Mouse (Mus musculus): Measurements from ENCODE around the gene Klhl32. TPM values are rescaled to one million over a fixed set of nuclear protein-coding genes. Genes with fewer than 3 reads are reported as not detected.
"Not testable (repeated sequence)": the region's sequence is repeated elsewhere in the genome, so short reads cannot be mapped to it uniquely, and the experiment has no call there.

Gene Klhl32
- total RNA-seq, 2 experiments from 2014 or later = 5.0 to 5.9 TPM

DNA sequence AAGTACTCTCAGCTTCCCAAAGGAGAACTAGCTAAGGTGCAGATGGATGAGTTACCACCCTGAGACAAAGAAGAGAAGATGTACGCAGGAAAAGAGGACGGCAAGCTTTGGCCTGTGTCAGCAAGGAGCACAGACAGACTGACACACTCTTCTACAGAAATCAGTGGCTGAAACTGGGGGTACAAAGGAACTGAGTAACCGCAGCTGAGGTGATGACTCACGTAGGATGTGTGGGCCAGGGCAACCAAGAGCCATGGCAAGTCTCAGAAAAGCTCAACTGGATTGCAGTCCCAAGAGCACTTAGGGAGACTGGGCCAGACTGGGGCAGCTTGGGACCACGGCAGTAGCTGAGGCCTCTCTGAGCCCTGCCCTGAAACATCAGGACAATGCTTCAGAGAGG is 53.6 kb downstream of the Klhl32 start:
- no peak for DNase-seq (ENCODE audit: low spot score in 2 of 2)

DNA sequence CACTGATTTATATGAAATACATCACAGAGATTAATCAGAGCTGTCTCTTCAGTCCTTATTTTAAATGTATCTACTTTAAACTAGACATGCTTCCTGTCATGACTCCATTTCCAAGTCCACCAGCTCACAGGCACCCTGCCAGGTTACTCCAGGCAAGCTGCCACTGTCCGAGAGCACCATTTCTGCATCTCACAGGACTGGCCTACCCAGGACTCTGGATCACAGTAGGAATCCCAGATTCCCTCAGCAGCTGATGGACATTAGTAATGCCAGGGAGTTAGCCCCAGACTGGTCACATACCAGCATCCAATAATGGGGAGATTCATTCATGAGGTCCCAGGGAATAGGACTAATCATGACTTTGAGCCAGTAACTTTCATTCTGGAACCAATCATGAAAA is 54.7 kb downstream of the Klhl32 start:
- DNase-seq (ENCODE audit: low spot score in 2 of 2) = peak in 1 of 2 experiments; percentile 30

DNA sequence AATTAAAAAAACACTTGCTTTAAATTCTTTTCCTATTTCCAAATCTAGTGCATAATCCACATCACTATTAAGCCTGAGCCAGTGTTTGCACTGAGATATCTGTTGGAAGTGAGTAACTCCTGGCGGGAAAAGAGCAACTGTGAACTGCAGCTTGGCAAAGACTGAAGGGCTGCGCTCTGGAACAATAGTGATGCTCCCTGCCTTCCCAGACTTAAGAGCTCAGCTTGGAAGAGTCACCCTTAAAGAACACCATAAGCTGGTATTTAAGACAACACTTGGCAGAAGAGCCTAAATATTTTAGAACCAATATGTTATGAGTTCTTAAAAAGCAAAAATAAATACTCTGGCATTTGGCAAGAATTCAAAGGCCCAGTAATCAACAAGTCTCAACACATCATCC is 55.7 kb downstream of the Klhl32 start:
- no peak for DNase-seq (ENCODE audit: low spot score in 2 of 2)

DNA sequence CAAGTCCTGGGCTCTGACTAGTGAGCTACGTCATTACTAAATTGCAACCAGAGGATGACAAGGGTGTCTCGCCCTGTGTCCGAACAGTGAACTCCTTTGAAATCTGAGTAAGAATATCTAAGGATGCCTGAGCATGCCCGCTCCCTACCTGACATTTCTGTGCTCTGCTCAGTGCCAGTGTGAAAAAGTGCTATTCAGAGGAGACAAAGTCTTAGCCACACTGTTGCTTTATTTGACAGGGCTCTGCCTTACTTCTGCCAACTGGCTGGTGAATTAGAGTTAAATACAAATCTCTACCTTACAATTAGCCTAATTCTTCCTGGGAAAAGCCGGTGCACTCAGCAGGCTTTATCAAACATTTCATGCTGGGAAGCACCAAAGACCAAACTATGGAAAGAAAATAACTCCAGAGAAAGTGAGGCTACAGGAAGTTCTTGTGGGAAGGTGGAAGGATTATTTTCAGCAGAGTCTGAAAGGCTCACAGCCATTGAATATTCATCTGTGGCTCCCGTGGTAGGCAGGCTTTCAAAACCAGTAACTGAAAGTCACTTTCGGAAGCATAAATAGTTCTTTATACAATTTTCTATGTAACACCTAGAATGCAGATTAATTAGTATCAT is 57.1 kb downstream of the Klhl32 start:
- DNase-seq (ENCODE audit: low spot score in 2 of 2) = no peak

DNA sequence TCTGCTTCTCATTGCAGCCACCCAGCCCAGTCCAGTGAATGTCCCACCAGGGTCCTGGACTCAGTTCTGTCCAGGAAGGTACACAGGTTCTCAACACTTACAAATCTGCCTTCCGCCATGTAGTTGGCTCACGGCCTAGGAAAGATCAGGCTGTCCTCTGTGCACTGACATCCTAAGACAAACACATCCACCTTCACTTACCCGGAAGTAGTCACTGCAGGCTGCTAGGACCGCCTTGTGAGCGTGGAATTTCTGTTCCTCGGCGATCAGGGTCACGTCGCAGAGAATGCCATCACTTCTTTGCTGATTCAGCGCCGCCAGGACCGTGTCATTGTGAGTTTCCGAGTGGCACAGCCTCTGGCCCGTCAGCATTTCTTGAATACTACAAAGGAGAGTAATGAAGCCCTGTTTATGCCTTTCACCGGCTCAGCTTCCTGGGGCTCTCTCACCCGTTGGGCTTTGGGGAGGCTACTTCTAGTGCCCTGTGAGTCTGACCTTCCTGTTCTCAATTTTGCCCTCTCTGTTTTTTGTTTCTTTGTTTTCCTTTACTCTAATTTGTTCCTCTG is 58.4 kb downstream of the Klhl32 start:
- DNase-seq (ENCODE audit: low spot score in 2 of 2) = no peak

DNA sequence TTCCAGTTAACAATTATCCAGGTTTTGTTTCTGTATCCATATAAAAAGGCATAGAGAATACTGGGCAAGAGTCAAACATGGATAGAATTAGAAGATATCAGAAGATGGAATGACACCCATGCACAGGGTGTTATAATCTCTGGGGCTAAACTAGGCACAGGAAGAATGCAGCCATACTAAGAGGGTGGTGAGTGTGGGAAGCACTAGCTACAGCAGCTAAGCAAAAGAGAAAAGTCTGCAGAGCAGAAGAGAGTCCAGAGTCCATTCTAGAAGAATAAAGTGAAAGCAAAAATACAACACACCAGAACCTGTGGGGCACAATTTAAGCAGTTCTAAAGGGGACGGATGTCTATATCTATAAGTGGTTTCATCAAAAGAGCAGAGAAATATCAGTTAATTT is 61.6 kb downstream of the Klhl32 start:
- DNase-seq (ENCODE audit: low spot score in 2 of 2) = no peak

DNA sequence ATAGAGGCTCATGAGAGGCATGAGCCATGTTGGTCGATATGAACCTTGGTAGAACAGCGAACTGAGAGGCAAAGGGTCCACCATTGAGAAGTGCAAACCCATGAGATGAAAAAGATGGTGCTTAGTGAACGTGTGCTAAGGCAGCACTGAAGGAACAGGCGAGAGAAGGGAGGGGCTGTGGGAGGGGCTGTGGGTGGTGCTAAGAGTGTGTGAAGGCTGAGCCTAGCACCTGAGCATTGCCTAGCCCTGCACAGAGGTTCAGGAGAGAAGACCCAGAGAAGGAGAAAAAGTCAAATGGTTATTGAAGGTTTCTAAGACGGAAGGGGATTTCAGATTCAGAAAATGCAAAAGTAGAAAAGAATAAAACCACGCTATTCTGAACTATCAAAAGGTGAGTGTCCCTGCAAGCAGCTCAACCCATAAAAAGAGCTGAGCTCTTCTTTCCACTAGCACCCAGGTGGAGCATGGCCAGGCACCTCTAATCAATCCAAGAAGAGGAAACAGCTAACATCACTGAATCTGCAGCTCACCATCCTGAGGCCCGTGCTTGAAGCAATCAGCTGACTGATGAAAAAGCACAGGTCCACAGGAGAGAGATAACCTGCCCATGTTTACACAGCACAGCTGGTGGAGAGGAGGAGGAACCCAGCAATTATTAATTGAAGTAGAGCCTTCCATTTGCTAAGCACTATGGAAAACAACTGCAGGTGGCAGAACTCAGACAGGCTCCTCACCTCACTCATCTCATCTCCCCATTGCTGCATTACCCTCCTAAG is 65.0 kb downstream of the Klhl32 start:
- no peak for DNase-seq (ENCODE audit: low spot score in 2 of 2)

DNA sequence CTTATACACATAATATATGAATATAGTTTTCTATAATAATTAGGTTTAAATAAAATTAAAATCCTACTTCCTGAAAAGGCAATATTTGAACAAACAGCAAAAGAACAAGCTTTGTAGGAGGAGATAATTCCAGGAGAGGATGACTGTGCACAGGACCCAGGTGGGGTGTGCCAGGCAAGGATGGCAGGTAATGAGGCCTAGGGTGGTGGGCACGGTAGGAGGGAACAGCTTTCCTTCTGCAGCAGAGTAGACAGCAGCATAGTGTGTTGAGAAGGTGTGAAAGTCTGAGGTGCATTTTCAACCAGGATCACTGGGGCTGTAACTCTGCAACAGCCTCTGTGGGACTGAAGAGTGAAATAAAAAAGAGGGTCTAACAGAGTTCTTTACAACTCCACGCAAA is 85.0 kb downstream of the Klhl32 start:
- no peak for DNase-seq (ENCODE audit: low spot score in 2 of 2)

DNA sequence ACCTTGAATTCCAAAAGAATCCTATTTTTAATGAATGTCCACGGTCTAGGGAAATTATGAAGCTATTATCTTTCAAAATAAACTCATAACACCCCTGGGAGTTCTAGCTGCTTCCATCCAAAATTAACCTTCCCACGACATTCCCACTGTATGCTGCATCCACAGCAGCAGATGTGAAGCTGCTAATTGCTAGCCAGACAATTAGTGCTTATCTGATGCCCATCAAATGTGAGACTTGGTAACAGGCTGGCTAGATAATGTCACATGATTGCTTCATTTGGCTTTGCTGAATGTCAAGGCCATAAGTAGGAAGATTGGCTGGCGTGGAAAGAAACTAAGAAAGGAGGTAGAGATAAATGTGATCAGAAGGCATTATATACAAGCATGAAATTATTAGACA is 85.5 kb downstream of the Klhl32 start:
- DNase-seq (ENCODE audit: low spot score in 2 of 2) = no peak

DNA sequence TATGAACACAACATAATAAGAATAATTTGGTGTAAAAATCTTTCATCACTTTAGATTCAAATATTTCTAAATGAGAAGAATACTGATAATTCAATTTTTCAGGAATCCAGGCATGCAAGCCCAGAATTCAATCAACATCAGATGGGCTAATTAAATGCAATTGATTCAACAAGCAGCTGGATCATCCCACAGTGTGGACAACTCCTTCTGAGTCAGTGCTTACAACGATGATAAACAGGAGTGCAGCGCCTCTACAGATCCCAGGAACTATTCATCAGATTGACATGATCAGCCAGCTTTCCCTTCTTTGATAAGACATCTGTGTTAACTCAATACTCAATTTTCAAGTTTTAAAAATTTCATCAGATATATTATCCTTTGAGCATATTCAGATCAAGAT is 86.4 kb downstream of the Klhl32 start:
- no peak for DNase-seq (ENCODE audit: low spot score in 2 of 2)

DNA sequence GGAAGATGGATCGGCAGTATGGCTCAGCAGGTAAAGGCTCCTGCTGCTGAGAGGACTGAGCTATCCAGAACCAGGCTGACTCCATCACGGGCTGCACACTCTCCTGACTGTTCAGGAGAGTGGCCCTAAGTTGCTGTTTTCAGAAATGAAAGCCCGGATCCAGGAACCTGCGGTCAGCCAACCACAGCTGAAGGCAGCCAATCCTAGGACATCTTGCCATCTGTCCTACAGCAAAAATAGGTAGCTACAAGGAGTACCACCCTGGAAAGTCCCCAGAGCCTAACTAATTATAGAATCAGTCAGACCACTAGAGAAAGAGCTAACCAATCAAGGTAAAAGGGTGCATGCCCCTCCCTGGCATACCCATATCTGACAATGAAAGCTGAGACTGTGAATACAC is 87.5 kb downstream of the Klhl32 start:
- DNase-seq (ENCODE audit: low spot score in 2 of 2) = no peak

DNA sequence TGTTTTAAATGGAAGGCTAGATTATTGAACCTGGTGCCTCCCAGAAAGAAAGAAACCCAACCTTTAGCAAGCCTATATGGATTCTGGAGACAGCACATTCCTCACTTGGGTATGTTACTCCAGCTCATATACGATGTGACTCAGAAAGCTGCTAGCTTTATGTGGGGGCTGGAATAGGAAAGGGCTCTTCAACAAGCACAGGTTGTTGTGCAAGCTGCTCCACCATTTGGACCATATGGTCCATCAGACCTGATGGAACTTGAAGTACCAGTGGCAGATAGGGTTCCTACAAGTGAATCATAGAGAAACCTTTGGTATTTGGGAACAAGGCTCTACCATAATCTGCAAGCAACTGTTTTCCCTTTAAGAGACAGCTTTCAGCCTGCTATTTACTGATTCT is 92.0 kb downstream of the Klhl32 start:
- DNase-seq (ENCODE audit: low spot score in 2 of 2) = no peak

DNA sequence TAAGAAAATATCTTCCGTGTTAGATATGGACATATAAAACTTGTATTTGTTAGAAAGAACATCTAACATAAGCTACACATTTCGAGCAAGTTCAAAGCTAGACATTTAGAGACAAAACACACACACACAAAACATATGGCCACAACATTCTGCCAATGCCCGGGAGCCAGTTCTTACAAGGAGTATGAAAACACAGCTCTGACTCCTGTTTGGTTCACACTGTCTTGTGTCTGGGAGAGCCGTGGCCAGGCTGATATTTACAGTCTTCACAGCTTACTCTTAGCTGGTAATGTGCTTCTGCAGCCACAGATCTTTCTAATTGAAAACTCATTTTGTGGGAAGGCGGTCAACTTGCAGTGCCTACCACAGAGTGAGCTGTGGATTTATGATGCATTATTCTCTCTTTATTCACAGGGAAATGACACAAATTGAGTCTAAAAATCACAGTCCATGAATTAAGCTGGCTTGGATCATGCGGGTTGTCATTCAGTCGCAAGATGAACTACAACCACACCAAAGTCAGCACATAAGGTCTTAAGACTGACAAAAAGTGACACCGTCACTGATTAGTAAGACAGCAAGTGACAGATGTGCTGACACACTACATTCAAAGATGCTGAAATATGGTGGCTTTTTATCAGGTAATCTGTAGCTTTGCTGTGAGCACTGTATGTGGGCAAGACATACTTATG is 98.3 kb downstream of the Klhl32 start:
- no peak for DNase-seq (ENCODE audit: low spot score in 2 of 2)

DNA sequence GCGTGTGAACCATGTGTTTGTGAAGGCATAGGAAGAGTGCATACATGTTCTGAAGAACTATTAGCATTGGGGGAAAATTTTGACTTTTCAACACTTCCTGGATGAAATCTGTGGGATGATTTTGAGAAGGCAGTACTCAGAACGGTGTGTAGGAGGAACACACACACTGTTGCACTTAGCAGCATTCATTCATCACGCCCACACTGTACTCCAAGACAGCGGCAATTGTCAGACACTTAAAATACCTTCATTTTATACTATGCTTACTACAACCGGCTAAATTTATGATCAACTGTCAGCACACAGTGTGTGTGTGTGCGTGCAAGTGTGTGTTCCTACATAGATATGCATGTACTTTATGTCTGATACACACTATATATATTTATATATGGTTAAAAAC is 113.8 kb downstream of the Klhl32 start:
- no peak for DNase-seq (ENCODE audit: low spot score in 2 of 2)

DNA sequence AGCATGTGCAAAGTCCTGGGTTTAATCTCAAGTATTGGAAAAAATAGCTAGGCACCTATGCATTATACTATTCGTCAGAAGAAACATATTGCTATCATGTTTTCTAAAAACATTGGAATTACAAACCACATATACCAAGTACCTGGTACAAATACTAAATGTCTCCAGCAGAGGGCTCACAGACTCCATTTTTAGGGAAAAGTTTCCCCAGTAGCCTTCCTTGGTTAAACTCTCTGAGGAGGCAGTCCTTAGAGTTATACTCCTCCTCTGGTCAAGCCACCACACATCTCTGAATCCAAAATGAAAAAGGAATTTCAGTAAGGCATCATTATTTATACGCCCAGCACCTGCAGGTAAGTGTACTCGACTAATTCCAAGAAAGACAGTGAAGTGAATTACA is 130.1 kb downstream of the Klhl32 start:
- DNase-seq (ENCODE audit: low spot score in 2 of 2) = peak; percentile 28 to 35

DNA sequence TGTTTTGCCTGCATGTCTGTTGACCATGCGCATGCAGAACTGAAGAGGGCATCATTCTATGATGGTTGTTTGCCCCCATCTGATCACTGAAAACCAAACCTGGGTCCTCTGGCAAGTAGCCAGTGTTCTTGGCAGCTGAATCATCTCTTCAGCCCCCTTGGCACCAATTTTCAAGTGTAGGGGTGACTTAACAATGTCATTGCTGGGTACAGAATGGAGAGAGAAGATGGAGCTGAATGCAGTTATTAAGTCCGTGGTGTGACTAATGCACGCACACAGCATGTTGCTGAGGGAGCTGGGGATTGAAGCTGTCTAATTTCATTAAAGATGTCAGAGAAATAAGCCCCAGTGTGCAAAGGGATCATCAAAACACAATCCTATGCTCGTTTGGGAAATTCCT is 135.4 kb downstream of the Klhl32 start:
- DNase-seq (ENCODE audit: low spot score in 2 of 2) = no peak

DNA sequence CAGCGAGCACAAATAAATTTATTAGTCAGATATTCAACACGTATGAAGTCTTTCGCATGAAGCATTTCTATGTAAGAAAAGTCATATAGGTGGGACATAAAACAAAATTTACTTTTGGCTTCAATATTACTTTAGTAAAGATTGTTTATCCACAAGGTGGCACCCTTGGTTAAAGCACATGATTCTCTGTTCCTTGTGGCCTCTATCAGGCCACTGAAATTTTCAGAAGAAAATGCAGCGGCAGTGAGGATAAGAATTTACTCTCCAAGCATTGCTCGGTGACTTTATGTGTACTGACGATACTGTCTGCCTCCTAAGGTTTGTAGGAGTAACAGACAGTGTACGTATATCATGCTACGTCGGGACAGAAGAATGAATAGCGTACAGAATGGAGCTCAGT is 136.6 kb downstream of the Klhl32 start:
- DNase-seq (ENCODE audit: low spot score in 2 of 2) = no peak

DNA sequence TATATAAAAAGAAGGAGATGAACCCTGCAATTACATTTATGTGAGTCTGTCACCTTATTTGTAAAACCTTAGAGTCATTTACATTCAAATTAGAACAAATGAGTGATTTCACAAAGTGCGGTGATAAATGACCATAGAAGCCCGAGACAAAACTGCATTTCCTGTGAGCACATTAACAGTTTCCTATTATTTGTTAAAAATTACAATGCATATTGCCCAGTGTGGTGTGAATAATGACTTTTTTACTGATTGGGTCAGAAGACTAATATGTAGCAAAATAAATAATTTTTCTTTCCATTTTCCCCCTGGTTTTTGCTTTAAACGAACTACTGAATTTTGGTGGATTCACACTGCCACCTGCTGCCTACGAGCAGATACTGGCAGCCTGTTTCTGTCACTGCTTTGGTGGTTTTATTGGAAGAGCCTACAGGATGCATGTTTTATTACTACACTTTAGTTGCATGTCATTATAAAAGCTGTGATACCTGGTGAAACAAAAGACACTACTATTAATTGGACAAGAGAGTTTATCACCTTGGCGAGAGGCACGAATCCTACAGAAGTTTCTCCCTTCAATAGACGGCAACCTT is 152.3 kb downstream of the Klhl32 start:
- no peak for DNase-seq (ENCODE audit: low spot score in 2 of 2)

DNA sequence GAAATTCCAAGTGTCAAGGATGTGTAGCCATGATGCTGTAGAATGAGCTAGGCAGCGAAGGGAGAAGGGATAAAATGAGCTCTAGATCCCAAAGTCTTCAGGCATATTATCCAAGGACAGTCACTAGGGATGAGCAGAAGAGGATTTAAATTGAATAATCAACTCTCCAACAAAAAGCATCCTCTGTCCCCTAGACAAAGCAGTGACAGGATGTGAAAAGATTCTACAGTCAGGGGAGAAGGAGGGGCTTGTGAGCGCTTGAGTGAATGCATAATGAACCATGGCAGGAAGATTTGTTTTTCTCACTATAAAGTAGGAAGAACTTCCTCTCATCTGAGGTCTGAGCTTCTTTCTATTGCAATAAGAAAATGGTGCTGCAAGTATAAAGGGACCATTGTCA is 170.8 kb downstream of the Klhl32 start:
- DNase-seq (ENCODE audit: low spot score in 2 of 2) = no peak

DNA sequence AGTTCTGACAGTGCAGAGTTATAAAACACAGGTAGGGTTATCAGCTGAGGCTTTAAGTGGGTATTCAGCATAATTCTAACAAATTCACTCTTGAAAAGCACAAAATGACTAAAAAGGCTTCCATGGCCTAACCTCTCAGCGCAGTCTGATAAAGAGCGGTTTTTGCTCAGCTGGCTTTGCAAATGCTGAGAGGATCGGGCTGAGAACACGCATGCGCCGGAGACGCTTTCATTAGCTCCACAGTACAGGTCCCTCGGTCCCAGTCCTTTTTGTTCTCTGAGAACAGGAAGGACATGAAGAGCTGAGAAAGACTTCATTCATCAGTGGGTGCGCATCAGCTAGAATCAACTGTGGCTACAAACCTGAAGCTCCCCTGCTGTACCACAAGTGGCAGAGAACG is 180.9 kb downstream of the Klhl32 start:
- DNase-seq (ENCODE audit: low spot score in 2 of 2) = no peak

DNA sequence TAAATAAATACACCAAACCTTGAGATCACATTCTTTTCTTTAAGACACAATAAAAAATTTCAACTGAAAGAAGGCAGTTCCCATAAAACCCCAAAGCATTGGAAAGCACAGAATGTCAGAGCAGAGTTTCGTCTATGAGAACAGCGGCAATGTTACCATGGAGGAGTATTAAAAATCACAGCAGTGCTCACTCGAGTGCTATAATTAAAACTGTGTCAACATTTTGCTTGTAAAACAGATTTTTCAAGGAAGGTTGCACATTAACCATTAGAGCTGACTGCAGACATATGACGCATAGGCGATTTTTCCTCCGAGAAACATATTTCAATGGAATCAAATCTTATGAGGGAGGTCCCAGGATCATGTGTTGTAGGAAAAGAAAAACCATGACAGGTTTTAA is 191.7 kb downstream of the Klhl32 start:
- DNase-seq (ENCODE audit: low spot score in 2 of 2) = no peak

DNA sequence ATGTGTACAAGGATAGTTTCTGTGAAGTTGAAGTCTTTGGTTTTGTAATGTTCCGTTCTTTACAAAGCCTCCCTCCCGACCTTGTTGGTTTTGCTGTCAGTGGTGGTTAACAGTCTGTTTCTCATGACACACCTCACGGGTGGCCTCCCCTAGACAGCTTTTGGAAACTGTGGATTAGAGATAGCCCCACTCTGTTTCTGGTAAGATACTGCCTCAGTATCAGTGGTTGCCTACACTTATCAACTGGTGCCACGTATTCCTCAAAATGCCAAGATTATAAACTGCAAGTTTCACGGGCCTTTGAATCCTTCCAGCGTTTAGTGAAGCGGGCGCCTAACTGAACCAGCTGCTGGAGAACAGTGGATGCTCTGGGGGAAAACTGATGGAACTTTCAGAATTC is 206.2 kb downstream of the Klhl32 start:
- DNase-seq (ENCODE audit: low spot score in 2 of 2) = not testable (repeated sequence)

Data from adrenal gland, adult 18-20 months (tissue).